Mouse (Mus musculus): ENCODE data around the gene Txndc5. TPM values are rescaled to one million over a fixed set of nuclear protein-coding genes. Genes with fewer than 3 reads are reported as not detected.

Gene Txndc5
- 34.7 TPM for polyA plus RNA-seq (2015; fragmentation: Illumina TruSeq; extraction: RNeasy Lipid Tissue Mini Kit (QIAGEN cat#74804); ENCODE audit: insufficient read depth, low read depth, low replicate concordance)

DNA sequence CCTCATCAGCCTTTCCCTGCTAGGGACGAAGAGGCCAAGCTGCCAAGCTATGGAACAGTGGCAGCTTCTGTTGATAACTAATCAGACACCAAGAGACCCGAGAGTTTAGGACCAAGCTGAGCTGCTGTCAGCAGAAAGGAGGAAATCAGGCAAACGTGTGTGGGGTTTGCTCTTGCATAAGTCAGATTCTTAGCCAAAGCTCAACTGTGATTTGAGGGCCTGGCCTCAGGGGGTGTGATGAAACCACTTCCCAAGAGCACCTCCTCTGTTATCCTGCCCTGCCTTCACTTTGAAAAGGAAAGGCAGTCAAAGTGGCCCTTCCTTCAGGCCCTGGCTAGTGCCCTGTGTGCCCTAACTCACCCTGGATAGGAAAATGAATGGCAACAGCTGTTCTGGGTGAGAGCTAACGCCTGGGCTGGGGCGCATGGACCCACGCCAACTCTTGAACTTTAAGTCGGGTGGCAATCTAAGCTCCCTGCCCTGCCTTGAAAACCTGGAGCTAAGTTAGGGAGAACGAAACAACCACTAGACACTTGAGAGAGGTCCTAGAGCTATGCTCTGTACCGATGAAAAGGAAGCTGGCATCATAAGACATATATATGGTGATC, at the start of gene Txndc5:
Gene Txndc5, minus strand, starts transcription at position 138 of the 608 bp plus-strand sequence.

Other genes with a start within 250 kb of the Txndc5 start
- gene Bmp6, start 183.7 kb downstream of the Txndc5 start, polyA plus RNA-seq (2015; fragmentation: Illumina TruSeq; extraction: RNeasy Lipid Tissue Mini Kit (QIAGEN cat#74804); ENCODE audit: insufficient read depth, low read depth, low replicate concordance): 3.3 TPM
- gene Bloc1s5, start 106.3 kb upstream of the Txndc5 start, polyA plus RNA-seq (2015; fragmentation: Illumina TruSeq; extraction: RNeasy Lipid Tissue Mini Kit (QIAGEN cat#74804); ENCODE audit: insufficient read depth, low read depth, low replicate concordance): 3.0 TPM
- gene Eef1e1, start 130.2 kb upstream of the Txndc5 start, polyA plus RNA-seq (2015; fragmentation: Illumina TruSeq; extraction: RNeasy Lipid Tissue Mini Kit (QIAGEN cat#74804); ENCODE audit: insufficient read depth, low read depth, low replicate concordance): 2.4 TPM

Measured in pancreas, adult 10 weeks (tissue).